Mouse (Mus musculus): Measurements from ENCODE around the gene Prkg1. TPM values are rescaled to one million over a fixed set of nuclear protein-coding genes. Genes with fewer than 3 reads are reported as not detected.

Prkg1 gene
- total RNA-seq, 1 experiment = 1.5 TPM

DNA sequence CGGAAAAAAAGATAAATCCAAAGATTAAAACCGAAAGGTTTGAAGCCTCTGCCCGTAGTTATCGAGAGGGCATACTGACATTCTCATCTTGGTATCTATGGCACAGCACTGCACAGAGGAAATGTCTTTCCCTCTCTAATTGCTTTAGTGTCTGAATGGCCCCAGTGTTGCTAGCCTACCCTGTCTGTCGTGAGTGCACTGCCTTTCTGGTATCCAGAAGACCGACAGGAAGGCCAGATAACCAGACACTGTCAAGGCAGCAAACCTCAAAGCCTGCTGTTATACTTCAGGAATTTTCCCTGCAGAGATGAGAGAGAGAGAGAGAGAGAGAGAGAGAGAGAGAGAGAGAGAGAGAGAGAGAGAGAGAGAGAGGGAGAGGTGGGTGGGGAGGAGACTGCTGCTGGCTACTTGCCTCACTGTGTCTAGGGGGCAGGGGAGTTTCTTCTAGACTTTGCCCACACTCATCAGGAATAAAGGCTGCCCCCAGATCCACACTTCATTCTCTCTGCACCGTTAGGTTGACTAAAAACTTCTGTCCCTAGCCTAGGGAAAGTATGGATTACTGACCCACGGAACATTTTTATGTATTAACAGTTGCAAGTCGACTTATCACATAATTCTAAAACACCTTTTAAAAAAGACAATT, 10.1 kb downstream of the Prkg1 start:
- Histone ChIP-seq H3K4me1 (ENCODE audit: control insufficient read depth in 2 of 2, insufficient read depth in 2 of 2, low read length in 2 of 2, poor library complexity in 1 of 2) (peaks cover 0 to 1% of the 10 kb centered on the region in 2 experiments; a peak in 1 of 4 replicates), H3K27ac (ENCODE audit: insufficient read depth, low read depth, low read length, poor library complexity, severe bottlenecking) (no peak overlapping the region), H3K9me3 (ENCODE audit: control insufficient read depth, insufficient read depth, low read depth, low read length) (no peaks in the 10 kb centered on the region), H3K9ac (ENCODE audit: insufficient read depth, low read depth, low read length, poor library complexity, severe bottlenecking) (no peak overlapping the region), H3K4me3 (ENCODE audit: insufficient read depth in 1 of 2, low read depth in 1 of 2, low read length in 2 of 2, poor library complexity in 1 of 2, severe bottlenecking in 1 of 2) (no peak overlapping the region), H3K36me3 (ENCODE audit: control insufficient read depth, insufficient read depth, low read length, poor library complexity, severe bottlenecking) (no peaks in the 10 kb centered on the region)
- TF ChIP-seq HCFC1 (IDR thresholded peaks at IDR 0.05; ENCODE audit: borderline replicate concordance, insufficient read depth, low read length) (no peak), MAFK (IDR thresholded peaks at IDR 0.05; ENCODE audit: insufficient read depth, low read depth, low read length) (no peak), ZC3H11A (IDR thresholded peaks at IDR 0.05; ENCODE audit: borderline replicate concordance, low read depth, low read length) (no peak), ZNF384 (IDR thresholded peaks at IDR 0.05; ENCODE audit: low read depth, low read length) (no peak), CHD2 (IDR thresholded peaks at IDR 0.05; ENCODE audit: low read depth, low read length) (no peak)
- in situ Hi-C loops (cut with MboI; ENCODE audit: low sequenced_read_pairs in 2 of 2, unreplicated experiment in 2 of 2) = loop anchor here in 1 of 2 experiments (25.0 kb wide), 1 partner anchor 1092 kb away; no protein-coding TSS in a partner anchor
- no peak for DNase-seq (ENCODE audit: low read depth, low spot score)

DNA sequence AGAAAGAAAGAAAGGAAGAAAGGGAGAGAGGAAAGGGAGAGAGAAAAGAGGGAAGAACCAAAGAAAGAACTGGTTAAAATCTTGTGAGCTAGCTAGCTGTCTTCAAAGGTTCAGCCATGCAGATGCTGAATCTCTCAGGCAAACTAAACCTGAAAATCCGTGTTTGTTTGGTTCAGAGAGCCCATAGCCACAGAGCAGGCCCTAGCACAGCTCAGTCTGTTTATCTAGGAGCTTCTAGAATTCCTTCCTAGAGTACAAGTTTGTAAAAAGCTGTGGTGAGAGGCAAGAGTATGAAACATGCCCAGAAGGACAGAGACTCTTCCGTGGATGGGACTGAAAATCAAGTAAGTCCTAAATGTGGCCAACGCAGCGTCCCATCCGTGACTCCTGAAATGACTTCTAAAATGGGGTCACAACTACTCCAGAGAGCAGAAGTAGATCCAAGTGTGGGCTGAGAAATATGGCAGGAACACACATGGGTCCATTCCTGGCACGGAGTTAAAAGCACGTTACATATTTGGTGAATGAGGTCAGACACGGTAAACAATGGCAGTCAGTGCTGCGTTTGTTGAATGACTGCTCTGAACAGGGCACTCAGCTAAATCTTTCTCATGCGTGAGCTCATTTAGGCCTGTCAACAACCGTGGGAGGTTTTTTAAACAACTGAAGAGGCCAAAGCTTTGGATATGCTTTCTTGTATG, 13.7 kb downstream of the Prkg1 start:
- DNase-seq (ENCODE audit: low read depth, low spot score) = no peak
- H3K27ac ChIP-seq (ENCODE audit: insufficient read depth, low read depth, low read length, poor library complexity, severe bottlenecking) = no peak overlapping the region
- H3K36me3 ChIP-seq (ENCODE audit: control insufficient read depth, insufficient read depth, low read length, poor library complexity, severe bottlenecking) = no peaks in the 10 kb centered on the region
- no peaks in the 10 kb centered on the region for H3K9me3 ChIP-seq (ENCODE audit: control insufficient read depth, insufficient read depth, low read depth, low read length)
- no peak overlapping the region for H3K9ac ChIP-seq (ENCODE audit: insufficient read depth, low read depth, low read length, poor library complexity, severe bottlenecking)
- H3K4me1 ChIP-seq (ENCODE audit: control insufficient read depth in 2 of 2, insufficient read depth in 2 of 2, low read length in 2 of 2, poor library complexity in 1 of 2) = no peaks in the 10 kb centered on the region
- in situ Hi-C loops (cut with MboI; ENCODE audit: low sequenced_read_pairs in 2 of 2, unreplicated experiment in 2 of 2) = loop anchor here in 1 of 2 experiments (25.0 kb wide), 1 partner anchor 1089 kb away; no protein-coding TSS in a partner anchor
- no peak overlapping the region for H3K4me3 ChIP-seq (ENCODE audit: insufficient read depth in 1 of 2, low read depth in 1 of 2, low read length in 2 of 2, poor library complexity in 1 of 2, severe bottlenecking in 1 of 2)
- TF ChIP-seq CHD2 (IDR thresholded peaks at IDR 0.05; ENCODE audit: low read depth, low read length) (no peak), ZC3H11A (IDR thresholded peaks at IDR 0.05; ENCODE audit: borderline replicate concordance, low read depth, low read length) (no peak), MAFK (IDR thresholded peaks at IDR 0.05; ENCODE audit: insufficient read depth, low read depth, low read length) (no peak), ZNF384 (IDR thresholded peaks at IDR 0.05; ENCODE audit: low read depth, low read length) (no peak), HCFC1 (IDR thresholded peaks at IDR 0.05; ENCODE audit: borderline replicate concordance, insufficient read depth, low read length) (no peak)

DNA sequence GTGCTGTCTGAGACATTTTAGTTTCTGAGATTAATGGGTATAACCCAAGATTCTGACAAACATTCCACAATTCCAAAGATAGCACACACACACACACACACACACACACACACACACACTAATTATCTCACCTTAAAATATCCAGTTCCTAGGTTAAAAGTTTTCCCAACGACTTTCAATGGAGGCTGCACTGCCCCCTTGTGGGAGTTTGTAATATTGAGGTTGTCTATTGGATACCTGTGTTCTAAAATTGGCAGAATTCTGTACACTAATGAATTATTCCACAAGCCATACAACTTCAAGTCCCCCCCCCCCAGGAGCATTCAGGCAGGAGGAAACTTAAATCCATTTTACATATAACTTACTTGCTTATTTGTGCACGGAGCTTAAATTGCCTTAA, 18.2 kb downstream of the Prkg1 start:
- peak; percentile 43 for DNase-seq (ENCODE audit: low read depth, low spot score)

DNA sequence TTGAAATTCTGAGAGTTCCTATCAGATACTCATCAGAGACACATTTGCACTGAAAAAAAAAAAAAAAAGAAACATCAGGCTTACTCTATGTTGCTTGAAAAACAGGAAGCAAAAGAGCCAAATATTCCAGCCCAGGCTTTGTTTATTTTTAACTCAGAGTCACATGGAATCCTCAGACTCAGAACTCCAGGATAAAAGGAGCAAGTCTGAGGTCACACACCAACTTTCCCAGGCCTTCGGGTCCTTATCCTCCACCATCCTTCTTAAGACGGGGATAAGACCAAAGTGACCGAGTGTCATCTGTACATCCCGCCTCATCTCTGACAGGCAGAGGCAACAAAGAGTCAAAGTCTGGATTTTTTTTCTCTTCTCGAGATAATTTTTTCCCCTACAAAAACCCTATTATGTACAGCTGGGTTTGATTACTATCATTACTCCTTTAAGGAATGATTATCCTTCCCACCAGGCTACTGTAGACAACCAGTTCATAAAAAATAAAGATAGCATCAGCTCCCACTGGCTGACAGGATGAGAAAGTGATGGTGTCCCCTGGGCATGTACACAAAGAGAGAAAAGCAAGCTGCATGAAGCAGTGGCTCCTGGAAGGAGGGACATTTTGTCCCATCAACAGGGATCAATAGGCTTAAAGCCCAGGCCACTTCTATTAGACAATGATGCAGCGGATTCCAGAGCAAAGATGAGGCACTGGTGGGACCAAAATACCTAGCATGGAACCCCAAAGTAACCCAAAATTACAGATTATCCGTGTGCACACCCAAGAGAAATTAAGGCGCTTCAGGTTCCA, 21.4 kb downstream of the Prkg1 start:
- Histone ChIP-seq H3K9me3 (ENCODE audit: control insufficient read depth, insufficient read depth, low read depth, low read length) (no peaks in the 10 kb centered on the region), H3K36me3 (ENCODE audit: control insufficient read depth, insufficient read depth, low read length, poor library complexity, severe bottlenecking) (no peaks in the 10 kb centered on the region), H3K4me3 (ENCODE audit: insufficient read depth in 1 of 2, low read depth in 1 of 2, low read length in 2 of 2, poor library complexity in 1 of 2, severe bottlenecking in 1 of 2) (no peak overlapping the region), H3K4me1 (ENCODE audit: control insufficient read depth in 2 of 2, insufficient read depth in 2 of 2, low read length in 2 of 2, poor library complexity in 1 of 2) (no peaks in the 10 kb centered on the region), H3K9ac (ENCODE audit: insufficient read depth, low read depth, low read length, poor library complexity, severe bottlenecking) (no peak overlapping the region), H3K27ac (ENCODE audit: insufficient read depth, low read depth, low read length, poor library complexity, severe bottlenecking) (no peak overlapping the region)
- no peak for TF ChIP-seq HCFC1 (IDR thresholded peaks at IDR 0.05; ENCODE audit: borderline replicate concordance, insufficient read depth, low read length)
- no peak for TF ChIP-seq MAFK (IDR thresholded peaks at IDR 0.05; ENCODE audit: insufficient read depth, low read depth, low read length)
- no peak for TF ChIP-seq ZNF384 (IDR thresholded peaks at IDR 0.05; ENCODE audit: low read depth, low read length)
- TF ChIP-seq ZC3H11A (IDR thresholded peaks at IDR 0.05; ENCODE audit: borderline replicate concordance, low read depth, low read length) = no peak
- TF ChIP-seq CHD2 (IDR thresholded peaks at IDR 0.05; ENCODE audit: low read depth, low read length) = no peak
- in situ Hi-C loops (cut with MboI; ENCODE audit: low sequenced_read_pairs in 2 of 2, unreplicated experiment in 2 of 2) = no loop called here
- no peak for DNase-seq (ENCODE audit: low read depth, low spot score)

More for the DNA sequence above, 18.2 kb downstream of the Prkg1 start:
- TF ChIP-seq MAFK (IDR thresholded peaks at IDR 0.05; ENCODE audit: insufficient read depth, low read depth, low read length) (no peak), ZC3H11A (IDR thresholded peaks at IDR 0.05; ENCODE audit: borderline replicate concordance, low read depth, low read length) (0 out of 2 replicates have a peak, but pooled peaks have one; percentile 7)
- Histone ChIP-seq H3K36me3 (ENCODE audit: control insufficient read depth, insufficient read depth, low read length, poor library complexity, severe bottlenecking) (no peaks in the 10 kb centered on the region), H3K4me3 (ENCODE audit: insufficient read depth in 1 of 2, low read depth in 1 of 2, low read length in 2 of 2, poor library complexity in 1 of 2, severe bottlenecking in 1 of 2) (no peak overlapping the region), H3K4me1 (ENCODE audit: control insufficient read depth in 2 of 2, insufficient read depth in 2 of 2, low read length in 2 of 2, poor library complexity in 1 of 2) (no peaks in the 10 kb centered on the region), H3K27ac (ENCODE audit: insufficient read depth, low read depth, low read length, poor library complexity, severe bottlenecking) (no peak overlapping the region), H3K9ac (ENCODE audit: insufficient read depth, low read depth, low read length, poor library complexity, severe bottlenecking) (no peak overlapping the region), H3K9me3 (ENCODE audit: control insufficient read depth, insufficient read depth, low read depth, low read length) (no peaks in the 10 kb centered on the region)
- in situ Hi-C loops (cut with MboI; ENCODE audit: low sequenced_read_pairs in 2 of 2, unreplicated experiment in 2 of 2) = no loop called here

Data from ES-E14 (cell line).